In the genomic region with DNA sequence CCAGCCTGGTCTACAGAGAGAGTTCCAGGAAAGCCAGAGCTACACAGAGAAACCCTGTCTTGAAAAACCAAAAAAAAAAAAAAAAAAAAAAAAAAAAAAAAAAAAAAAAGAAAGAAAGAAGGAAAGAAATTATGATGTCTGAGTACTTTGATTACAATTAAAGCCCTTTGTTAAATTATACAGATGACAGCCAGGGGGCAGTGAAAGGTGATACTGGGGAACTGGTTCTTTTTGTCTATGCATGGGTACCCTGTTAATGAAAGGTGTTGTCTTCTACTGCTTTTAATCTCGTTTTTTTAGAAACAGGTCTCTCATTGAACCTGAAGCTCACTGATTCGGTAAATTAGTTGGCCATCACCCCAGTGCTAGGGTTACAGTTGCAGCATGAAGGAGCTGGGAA, we compare ENCODE assay signal across 13 mouse cellular contexts. TPM values are rescaled to one million over a fixed set of nuclear protein-coding genes. Genes with fewer than 3 reads are reported as not detected.
DNase-seq lines count a peak whose midpoint lies in the region; ATAC-seq and TF ChIP-seq lines count a peak whose summit lies in the region.
"Had no signal": no experiment of that assay in that cellular context is flagged by ENCODE, and none has a peak within 500 bp of the region (broad histone marks: within the 10 kb centered on the region; RNA-seq: fewer than 3 reads in every experiment).

No protein-coding gene starts in this region.

- 47% methylated on average over 2 of the region's 2 CpGs for WGBS in kidney, adult 2 months
- WGBS in kidney, embryonic 16.5 days, result 79% methylated on average over 2 of the region's 2 CpGs
- 94% methylated on average over 2 of the region's 2 CpGs for WGBS in midbrain, embryonic 14.5 days
- WGBS in midbrain, embryonic 16.5 days, result 89% methylated on average over 2 of the region's 2 CpGs

- 0 out of 2 replicates have a peak, but pooled peaks cover 2% of the 10 kb centered on the region for H3K4me1 ChIP-seq in kidney, adult 2 months (ENCODE audit: control insufficient read depth, insufficient read depth, low read length)
- H3K4me1 ChIP-seq in kidney, embryonic 16.5 days (ENCODE audit: insufficient read depth, low read length), result peaks cover 9% of the 10 kb centered on the region
- H3K4me1 ChIP-seq in midbrain, embryonic 14.5 days (ENCODE audit: control insufficient read depth, insufficient read depth, low read length), result peaks cover 11% of the 10 kb centered on the region
- peaks cover 14% of the 10 kb centered on the region for H3K4me1 ChIP-seq in midbrain, embryonic 16.5 days (ENCODE audit: control insufficient read depth, insufficient read depth, low read length)

- H3K27me3 ChIP-seq in kidney, adult 2 months (replicated peaks; ENCODE audit: control insufficient read depth, insufficient read depth, low read length), result no peaks in the 10 kb centered on the region
- H3K27me3 ChIP-seq in kidney, embryonic 16.5 days (ENCODE audit: insufficient read depth, low read length), result no peaks in the 10 kb centered on the region
- no peaks in the 10 kb centered on the region for H3K27me3 ChIP-seq in midbrain, embryonic 14.5 days (ENCODE audit: control insufficient read depth, insufficient read depth, low read length)
- H3K27me3 ChIP-seq in midbrain, embryonic 16.5 days (ENCODE audit: control insufficient read depth, insufficient read depth, low read depth, low read length), result no peaks in the 10 kb centered on the region

- H3K4me3 ChIP-seq in kidney, adult 2 months (ENCODE audit: insufficient read depth, low read depth, low read length), result no peak overlapping the region
- no peak overlapping the region for H3K4me3 ChIP-seq in kidney, embryonic 16.5 days (ENCODE audit: low read length)
- no peak overlapping the region for H3K4me3 ChIP-seq in midbrain, embryonic 14.5 days (replicated peaks; ENCODE audit: low read depth, low read length)
- no peak overlapping the region for H3K4me3 ChIP-seq in midbrain, embryonic 16.5 days (ENCODE audit: low read depth, low read length)

- no peaks in the 10 kb centered on the region for H3K36me3 ChIP-seq in kidney, adult 2 months (ENCODE audit: control insufficient read depth, insufficient read depth, low read length)
- H3K36me3 ChIP-seq in kidney, embryonic 16.5 days (ENCODE audit: insufficient read depth, low read length), result 0 out of 2 replicates have a peak, but pooled peaks cover 4% of the 10 kb centered on the region
- peaks cover 7% of the 10 kb centered on the region; the same call in 1 of the 2 replicates for H3K36me3 ChIP-seq in midbrain, embryonic 14.5 days (ENCODE audit: control insufficient read depth, insufficient read depth, low read length)
- peaks cover under 1% of the 10 kb centered on the region; the same call in 1 of the 2 replicates for H3K36me3 ChIP-seq in midbrain, embryonic 16.5 days (ENCODE audit: control insufficient read depth, insufficient read depth, low read length)

- intact Hi-C loops in left cerebral cortex, postnatal 25 days (cut with DNase I), result no loop called here

- DNase-seq in cerebellum, adult 18-20 months, result peak; percentile 21 to 30
- DNase-seq in cerebellum, adult 11-12 months, result no peak
- peak; percentile 29 for DNase-seq in kidney, adult 2 months
- peak; percentile 13 for DNase-seq in midbrain, embryonic 14.5 days
- DNase-seq in lung, postnatal 36 days, result peak; percentile 41
- no peak for DNase-seq in left cerebral cortex, postnatal 25 days (ENCODE audit: low spot score in 2 of 2)

- no peak overlapping the region for H3K27ac ChIP-seq in kidney, adult 2 months (ENCODE audit: insufficient read depth, low read depth, low read length)
- no peak overlapping the region for H3K27ac ChIP-seq in kidney, embryonic 16.5 days (ENCODE audit: low read length)
- no peak overlapping the region for H3K27ac ChIP-seq in midbrain, embryonic 14.5 days (replicated peaks; ENCODE audit: low read depth, low read length)
- H3K27ac ChIP-seq in midbrain, embryonic 16.5 days (ENCODE audit: low read length), result no peak overlapping the region

- no peak for ATAC-seq in kidney, embryonic 16.5 days (ENCODE audit: low FRiP score, low TSS enrichment)
- ATAC-seq in midbrain, embryonic 14.5 days (ENCODE audit: low FRiP score, low TSS enrichment), result no peak
- ATAC-seq in midbrain, embryonic 16.5 days, result no peak

- H3K9me3 ChIP-seq in kidney, embryonic 16.5 days (ENCODE audit: low read length), result peaks cover 5% of the 10 kb centered on the region
- H3K9me3 ChIP-seq in midbrain, embryonic 14.5 days (ENCODE audit: control insufficient read depth, low read length), result no peaks in the 10 kb centered on the region
- no peaks in the 10 kb centered on the region for H3K9me3 ChIP-seq in midbrain, embryonic 16.5 days (replicated peaks; ENCODE audit: control insufficient read depth, low read length, poor library complexity, severe bottlenecking)

- H3K4me2 ChIP-seq in kidney, embryonic 16.5 days (replicated peaks; ENCODE audit: low read depth, low read length), result no peak overlapping the region
- no peak overlapping the region for H3K4me2 ChIP-seq in midbrain, embryonic 14.5 days (ENCODE audit: low read length)
- no peak overlapping the region for H3K4me2 ChIP-seq in midbrain, embryonic 16.5 days (ENCODE audit: low read length)

- TF ChIP-seq CTCF in kidney, adult 2 months (conservative IDR thresholded peaks at IDR 0.05; ENCODE audit: insufficient read depth, insufficient read length, low read depth, low read length), result no peak

- no peak overlapping the region for H3K9ac ChIP-seq in kidney, embryonic 16.5 days (replicated peaks; ENCODE audit: low read length)
- no peak overlapping the region for H3K9ac ChIP-seq in midbrain, embryonic 14.5 days (replicated peaks; ENCODE audit: low read length)
- no peak overlapping the region for H3K9ac ChIP-seq in midbrain, embryonic 16.5 days (ENCODE audit: low read depth, low read length)

- no peak for TF ChIP-seq POLR2A in kidney, adult 2 months (IDR thresholded peaks at IDR 0.05; ENCODE audit: low read depth, low read length)

RNA-seq across cellular contexts. Expression of a gene that starts 1.8 kb away (rescaled TPM):
- polyA plus RNA-seq in kidney, adult 2 months (2012; rRNA removed), result 37.1 and 46.6 TPM in 2 replicates
- polyA plus RNA-seq in kidney, embryonic 16.5 days (2015; fragmentation: Nextera tagmentation; extraction: Ambion mirVana), result 181 and 190 TPM in 2 replicates
- 76.9 and 89.0 TPM in 2 replicates for polyA plus RNA-seq in midbrain, embryonic 14.5 days (2014; fragmentation: Nextera tagmentation; extraction: Ambion mirVana)
- 89.8 and 93.0 TPM in 2 replicates for polyA plus RNA-seq in midbrain, embryonic 16.5 days (2015; fragmentation: Nextera tagmentation; extraction: Ambion mirVana)
- total RNA-seq in left cerebral cortex, postnatal 25 days (2021), result 10 to 100 TPM; 67.3 to 68.4 TPM

RNA-seq across cellular contexts. Expression of a gene that starts 2.6 kb away (rescaled TPM):
- polyA plus RNA-seq in kidney, adult 2 months (2012; rRNA removed), result 26.0 and 26.5 TPM in 2 replicates
- 31.3 and 32.4 TPM in 2 replicates for polyA plus RNA-seq in kidney, embryonic 16.5 days (2015; fragmentation: Nextera tagmentation; extraction: Ambion mirVana)
- polyA plus RNA-seq in midbrain, embryonic 14.5 days (2014; fragmentation: Nextera tagmentation; extraction: Ambion mirVana), result 57.7 and 58.3 TPM in 2 replicates
- polyA plus RNA-seq in midbrain, embryonic 16.5 days (2015; fragmentation: Nextera tagmentation; extraction: Ambion mirVana), result 55.7 and 56.7 TPM in 2 replicates
- 10 to 100 TPM; 21.1 to 22.5 TPM for total RNA-seq in left cerebral cortex, postnatal 25 days (2021)

RNA-seq across cellular contexts. Expression of a gene that starts 27.4 kb away (rescaled TPM):
- not detected in 2 replicates for polyA plus RNA-seq in kidney, adult 2 months (2012; rRNA removed)
- polyA plus RNA-seq in kidney, embryonic 16.5 days (2015; fragmentation: Nextera tagmentation; extraction: Ambion mirVana), result not detected in 2 replicates
- polyA plus RNA-seq in midbrain, embryonic 14.5 days (2014; fragmentation: Nextera tagmentation; extraction: Ambion mirVana), result 0.11 TPM in 1 of 2 replicates, not detected in the other
- not detected in 2 replicates for polyA plus RNA-seq in midbrain, embryonic 16.5 days (2015; fragmentation: Nextera tagmentation; extraction: Ambion mirVana)
- total RNA-seq in left cerebral cortex, postnatal 25 days (2021), result not detected
- total RNA-seq: heart, postnatal 10 days had no signal
- polyA plus RNA-seq: large intestine, adult 2 months; limb, embryonic 14.5 days; myocyte; stomach, embryonic 14.5 days had no signal

Comparison
In these comparisons a context has a peak if more than half of its experiments do, and no peak if none do; other contexts are left out.
1. DNase-seq: peak in cerebellum, adult 18-20 months (2 of 2), kidney, adult 2 months (single experiment), midbrain, embryonic 14.5 days (single experiment) and lung, postnatal 36 days (single experiment); none in cerebellum, adult 11-12 months (single experiment) and left cerebral cortex, postnatal 25 days (0 of 2).